Mouse (Mus musculus) left cerebral cortex, adult 9 months (tissue): ENCODE data around the gene Il10.
A peak's percentile ranks its signal among the peaks of the same experiment; 100 is the strongest.

Experiments used
- DNase-seq, 2 experiments: peaks; one replicate each; pipeline ENCODE4 v3.0.0; 2022; ENCODE audit warnings: low spot score in 2 of 2

Il10 gene

GRCm38 (mm10) chr1:131049361-131049806 is 29.7 kb downstream of the Il10 start:
- no peak for DNase-seq

- no peak for DNase-seq
Measured at GRCm38 (mm10) chr1:131050011-131050410, 30.4 kb downstream of the Il10 start.

GRCm38 (mm10) chr1:131050617-131051016 is 31.0 kb downstream of the Il10 start:
- no peak for DNase-seq

GRCm38 (mm10) chr1:131051073-131051472 is 31.4 kb downstream of the Il10 start:
- DNase-seq = peak in 1 of 2 experiments; percentile 63

GRCm38 (mm10) chr1:131053239-131053638 is 33.6 kb downstream of the Il10 start:
- peak; percentile 47 to 81 for DNase-seq

GRCm38 (mm10) chr1:131053656-131054055 is 34.0 kb downstream of the Il10 start:
- no peak for DNase-seq

- DNase-seq = no peak
Measured at GRCm38 (mm10) chr1:131054251-131054650, 34.6 kb downstream of the Il10 start.

- no peak for DNase-seq
Measured at GRCm38 (mm10) chr1:131058431-131058830, 38.8 kb downstream of the Il10 start.

GRCm38 (mm10) chr1:131059411-131059810 is 39.8 kb downstream of the Il10 start:
- DNase-seq = no peak

- no peak for DNase-seq
Measured at GRCm38 (mm10) chr1:131059841-131060240, 40.2 kb downstream of the Il10 start.

GRCm38 (mm10) chr1:131060290-131061253 is 40.9 kb downstream of the Il10 start:
- no peak for DNase-seq

GRCm38 (mm10) chr1:131061740-131062254 is 42.2 kb downstream of the Il10 start:
- no peak for DNase-seq

GRCm38 (mm10) chr1:131062821-131063220 is 43.2 kb downstream of the Il10 start:
- peak; percentile 47 to 77 for DNase-seq

- DNase-seq = no peak
Measured at GRCm38 (mm10) chr1:131064202-131064601, 44.6 kb downstream of the Il10 start.

GRCm38 (mm10) chr1:131068011-131068727 is 48.5 kb downstream of the Il10 start:
- no peak for DNase-seq

GRCm38 (mm10) chr1:131069010-131069409 is 49.4 kb downstream of the Il10 start:
- no peak for DNase-seq

- DNase-seq = no peak
Measured at GRCm38 (mm10) chr1:131072376-131072990, 52.8 kb downstream of the Il10 start.

- peak; percentile 59 to 82 for DNase-seq
Measured at GRCm38 (mm10) chr1:131074524-131074938, 54.9 kb downstream of the Il10 start.
